Mouse (Mus musculus): Measurements from ENCODE around the gene Atp10a. TPM values are rescaled to one million over a fixed set of nuclear protein-coding genes. Genes with fewer than 3 reads are reported as not detected.
"Not testable (repeated sequence)": the region's sequence is repeated elsewhere in the genome, so short reads cannot be mapped to it uniquely, and the experiment has no call there.

Gene Atp10a
- polyA plus RNA-seq, 1 experiment from 2014 or later, result 2.7 TPM

DNA sequence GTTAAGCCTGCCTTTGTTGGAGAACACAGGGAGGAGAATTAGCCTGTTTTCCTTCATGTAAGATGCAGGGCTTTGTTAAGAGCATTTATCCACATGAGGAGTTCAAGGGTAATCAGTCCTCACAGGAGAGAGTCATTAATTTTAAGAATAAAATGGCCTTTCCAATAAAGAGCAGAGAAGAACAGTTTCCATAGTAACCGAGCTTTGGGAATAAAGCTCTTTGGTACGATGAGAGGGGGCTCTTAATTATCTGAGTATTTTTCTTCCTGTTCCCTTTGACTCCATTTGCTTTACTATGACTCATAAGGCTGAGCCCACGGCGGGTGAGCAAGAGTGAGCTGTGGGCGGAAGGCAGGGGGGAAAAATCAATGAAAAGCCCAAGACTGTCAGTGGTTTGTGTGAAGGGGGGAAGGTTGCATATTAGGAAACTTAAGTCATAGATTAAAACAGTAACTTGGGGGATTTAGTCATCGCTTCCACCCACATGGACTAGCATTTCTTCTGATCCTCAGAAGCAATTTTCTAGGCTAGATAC, 166.2 kb downstream of the Atp10a start:
- no peak overlapping the region for H3K4me2 ChIP-seq (ENCODE audit: low read depth, low read length, severe bottlenecking)
- no peaks in the 10 kb centered on the region for H3K27me3 ChIP-seq (ENCODE audit: control insufficient read depth, insufficient read depth, low read length)
- peak; percentile 88 for ATAC-seq (replicated peaks; ENCODE audit: low FRiP score)
- no peak overlapping the region for H3K4me3 ChIP-seq (ENCODE audit: low read depth, low read length)
- 24% methylated on average over 6 of the region's 6 CpGs for WGBS
- H3K36me3 ChIP-seq (ENCODE audit: control insufficient read depth, insufficient read depth, low read length), result no peaks in the 10 kb centered on the region
- H3K27ac ChIP-seq (ENCODE audit: low read depth, low read length), result no peak overlapping the region
- H3K9me3 ChIP-seq (ENCODE audit: control insufficient read depth, low read length), result no peaks in the 10 kb centered on the region
- no peak overlapping the region for H3K9ac ChIP-seq (ENCODE audit: low read length)
- no peaks in the 10 kb centered on the region for H3K4me1 ChIP-seq (replicated peaks; ENCODE audit: control insufficient read depth, insufficient read depth, low read length)
- peak; percentile 55 for DNase-seq (ENCODE audit: low spot score)

DNA sequence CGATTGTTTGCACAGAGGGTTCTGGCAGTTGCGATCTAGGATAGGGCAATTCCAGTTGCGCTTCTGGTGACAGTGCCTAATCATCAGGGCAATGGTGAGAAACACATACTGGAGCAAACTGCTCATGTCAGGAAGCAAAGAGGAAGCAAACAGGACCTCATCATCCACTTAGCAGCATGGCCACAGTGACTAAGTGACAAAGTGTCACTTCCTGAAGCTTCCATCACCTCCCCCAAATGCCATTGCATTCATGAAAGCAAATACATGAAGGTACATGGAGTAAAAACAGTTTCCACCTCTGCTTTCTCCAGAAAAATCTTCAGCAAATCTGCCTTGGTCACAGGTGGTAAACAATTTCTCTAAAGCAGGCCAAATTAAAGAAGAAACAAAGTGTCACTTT, 168.7 kb downstream of the Atp10a start:
- Histone ChIP-seq H3K4me3 (ENCODE audit: low read depth, low read length) (no peak overlapping the region), H3K4me1 (replicated peaks; ENCODE audit: control insufficient read depth, insufficient read depth, low read length) (no peaks in the 10 kb centered on the region), H3K27ac (ENCODE audit: low read depth, low read length) (no peak overlapping the region), H3K27me3 (ENCODE audit: control insufficient read depth, insufficient read depth, low read length) (no peaks in the 10 kb centered on the region), H3K36me3 (ENCODE audit: control insufficient read depth, insufficient read depth, low read length) (peaks cover 2% of the 10 kb centered on the region; the same call in 1 of the 2 replicates), H3K4me2 (ENCODE audit: low read depth, low read length, severe bottlenecking) (no peak overlapping the region), H3K9me3 (ENCODE audit: control insufficient read depth, low read length) (no peaks in the 10 kb centered on the region), H3K9ac (ENCODE audit: low read length) (no peak overlapping the region)
- ATAC-seq (replicated peaks; ENCODE audit: low FRiP score) (no peak), DNase-seq (ENCODE audit: low spot score) (no peak)
- WGBS, result 91% methylated on average over 3 of the region's 3 CpGs

DNA sequence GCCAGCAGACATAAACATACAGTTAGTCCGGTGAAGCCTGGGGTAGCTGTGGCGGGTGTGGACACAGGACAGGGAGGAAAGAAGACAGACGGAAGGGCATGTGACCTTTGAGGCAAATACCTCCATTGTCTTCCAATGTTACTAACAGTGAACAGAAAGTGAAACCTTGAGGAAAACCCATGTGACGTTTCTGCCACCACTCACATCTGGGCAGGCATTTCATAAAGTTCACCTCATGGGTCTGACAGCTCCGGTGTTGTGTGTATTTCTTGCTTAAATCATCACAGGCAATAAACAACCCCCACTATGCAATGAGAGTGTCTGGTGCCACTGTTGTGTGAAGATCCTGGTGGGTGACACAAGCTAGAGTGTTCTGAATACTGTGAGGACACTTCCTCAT, 173.1 kb downstream of the Atp10a start:
- WGBS, result 85% methylated on average over 5 of the region's 5 CpGs
- H3K4me1 ChIP-seq (replicated peaks; ENCODE audit: control insufficient read depth, insufficient read depth, low read length), result no peaks in the 10 kb centered on the region
- ATAC-seq (replicated peaks; ENCODE audit: low FRiP score), result no peak
- no peaks in the 10 kb centered on the region for H3K9me3 ChIP-seq (ENCODE audit: control insufficient read depth, low read length)
- no peak overlapping the region for H3K4me2 ChIP-seq (ENCODE audit: low read depth, low read length, severe bottlenecking)
- no peak for DNase-seq (ENCODE audit: low spot score)
- no peak overlapping the region for H3K27ac ChIP-seq (ENCODE audit: low read depth, low read length)
- no peak overlapping the region for H3K4me3 ChIP-seq (ENCODE audit: low read depth, low read length)
- no peaks in the 10 kb centered on the region for H3K27me3 ChIP-seq (ENCODE audit: control insufficient read depth, insufficient read depth, low read length)
- H3K9ac ChIP-seq (ENCODE audit: low read length), result no peak overlapping the region
- H3K36me3 ChIP-seq (ENCODE audit: control insufficient read depth, insufficient read depth, low read length), result peaks cover 2% of the 10 kb centered on the region; the same call in 1 of the 2 replicates

DNA sequence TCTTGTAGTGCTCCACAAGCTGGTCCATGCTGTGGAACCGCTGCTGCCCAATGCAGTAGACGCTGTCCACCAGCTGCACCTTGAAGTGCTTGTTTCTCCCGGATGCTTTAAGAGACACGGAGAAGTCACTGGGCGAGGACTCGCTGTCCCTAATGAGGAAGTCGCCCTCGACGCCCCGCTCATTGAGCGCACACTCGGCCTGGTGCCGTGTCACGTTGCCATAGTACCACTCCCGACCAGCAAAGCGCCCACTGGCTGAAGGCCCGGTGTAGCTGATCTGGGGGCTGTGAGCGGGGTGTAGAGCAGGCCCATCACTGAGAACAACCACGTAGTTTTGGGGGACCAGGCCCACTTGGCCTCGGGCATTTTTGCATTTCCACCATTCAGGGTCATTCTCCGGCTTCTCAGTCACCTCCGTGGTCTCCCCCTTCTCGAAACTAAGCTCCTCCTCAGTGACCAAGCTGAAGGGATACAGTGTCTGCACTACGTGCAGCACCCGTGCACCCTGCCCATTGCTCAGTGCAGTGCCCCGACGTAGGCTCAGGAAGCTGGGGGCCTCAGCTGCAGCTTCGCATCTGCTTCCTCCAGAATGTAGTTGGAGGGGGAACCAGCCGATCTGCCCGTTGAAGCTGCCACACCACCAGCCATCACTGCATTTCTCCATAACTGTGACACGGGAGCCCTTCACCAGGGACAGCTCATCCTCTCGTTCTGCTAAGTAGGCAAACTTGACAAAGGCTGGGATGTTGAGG, 181.1 kb downstream of the Atp10a start:
- H3K27me3 ChIP-seq (ENCODE audit: control insufficient read depth, insufficient read depth, low read length); DNase-seq (ENCODE audit: low spot score); H3K4me1 ChIP-seq (replicated peaks; ENCODE audit: control insufficient read depth, insufficient read depth, low read length); ATAC-seq (replicated peaks; ENCODE audit: low FRiP score); H3K9me3 ChIP-seq (ENCODE audit: control insufficient read depth, low read length); H3K27ac ChIP-seq (ENCODE audit: low read depth, low read length); H3K9ac ChIP-seq (ENCODE audit: low read length); H3K4me2 ChIP-seq (ENCODE audit: low read depth, low read length, severe bottlenecking); H3K36me3 ChIP-seq (ENCODE audit: control insufficient read depth, insufficient read depth, low read length); H3K4me3 ChIP-seq (ENCODE audit: low read depth, low read length): not testable (repeated sequence)
- 91% methylated on average over 32 of the region's 32 CpGs for WGBS

DNA sequence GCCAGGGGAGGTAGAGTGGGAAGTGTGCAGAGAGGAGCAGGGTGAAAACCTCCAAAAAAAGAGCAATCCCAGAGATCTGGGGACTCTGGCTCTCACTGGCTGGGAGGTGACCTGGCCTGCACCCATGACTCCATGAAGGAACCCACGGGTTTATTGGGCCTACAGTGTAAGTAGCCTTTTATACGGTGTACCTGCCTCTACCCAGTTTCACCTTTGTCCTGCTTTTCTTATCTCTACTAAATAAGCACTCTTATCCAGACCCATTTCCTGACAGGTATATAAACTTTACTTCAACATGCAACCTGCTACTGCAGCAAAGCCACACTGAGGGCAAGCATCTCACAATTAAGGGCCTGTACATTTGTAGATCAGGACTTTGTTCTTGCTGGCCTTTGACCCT, 184.4 kb downstream of the Atp10a start:
- no peak for ATAC-seq (replicated peaks; ENCODE audit: low FRiP score)
- Histone ChIP-seq H3K4me1 (replicated peaks; ENCODE audit: control insufficient read depth, insufficient read depth, low read length) (no peaks in the 10 kb centered on the region), H3K4me2 (ENCODE audit: low read depth, low read length, severe bottlenecking) (no peak overlapping the region), H3K9ac (ENCODE audit: low read length) (no peak overlapping the region), H3K36me3 (ENCODE audit: control insufficient read depth, insufficient read depth, low read length) (no peaks in the 10 kb centered on the region), H3K4me3 (ENCODE audit: low read depth, low read length) (no peak overlapping the region), H3K27ac (ENCODE audit: low read depth, low read length) (no peak overlapping the region), H3K27me3 (ENCODE audit: control insufficient read depth, insufficient read depth, low read length) (no peaks in the 10 kb centered on the region), H3K9me3 (ENCODE audit: control insufficient read depth, low read length) (no peaks in the 10 kb centered on the region)
- DNase-seq (ENCODE audit: low spot score), result no peak
- WGBS, result 94% methylated on average over 2 of the region's 2 CpGs

DNA sequence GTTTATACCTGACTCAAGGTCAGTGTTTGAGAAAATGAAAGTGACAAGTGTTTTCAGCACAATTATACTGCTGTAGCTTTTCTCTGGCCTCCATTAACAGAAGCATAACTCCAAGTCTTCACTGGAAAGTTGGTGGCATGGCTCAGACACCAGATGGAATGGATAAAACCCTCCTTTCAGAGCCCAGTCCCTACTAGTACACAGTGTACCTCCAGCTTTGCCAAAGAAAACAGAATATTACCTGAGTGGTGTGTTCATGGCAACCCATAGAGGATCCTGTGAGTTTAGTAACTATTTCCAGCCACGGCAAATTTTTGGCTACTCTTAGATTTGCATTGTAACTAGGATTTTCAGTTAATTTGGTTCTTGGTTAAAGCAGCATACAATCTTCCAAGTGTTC, 185.1 kb downstream of the Atp10a start:
- ATAC-seq (replicated peaks; ENCODE audit: low FRiP score) (no peak), DNase-seq (ENCODE audit: low spot score) (no peak)
- Histone ChIP-seq H3K27ac (ENCODE audit: low read depth, low read length) (no peak overlapping the region), H3K36me3 (ENCODE audit: control insufficient read depth, insufficient read depth, low read length) (no peaks in the 10 kb centered on the region), H3K27me3 (ENCODE audit: control insufficient read depth, insufficient read depth, low read length) (no peaks in the 10 kb centered on the region), H3K4me1 (replicated peaks; ENCODE audit: control insufficient read depth, insufficient read depth, low read length) (no peaks in the 10 kb centered on the region), H3K9ac (ENCODE audit: low read length) (no peak overlapping the region), H3K9me3 (ENCODE audit: control insufficient read depth, low read length) (no peaks in the 10 kb centered on the region), H3K4me3 (ENCODE audit: low read depth, low read length) (no peak overlapping the region), H3K4me2 (ENCODE audit: low read depth, low read length, severe bottlenecking) (no peak overlapping the region)
- 85% methylated on average over 1 of the region's 1 CpGs for WGBS

DNA sequence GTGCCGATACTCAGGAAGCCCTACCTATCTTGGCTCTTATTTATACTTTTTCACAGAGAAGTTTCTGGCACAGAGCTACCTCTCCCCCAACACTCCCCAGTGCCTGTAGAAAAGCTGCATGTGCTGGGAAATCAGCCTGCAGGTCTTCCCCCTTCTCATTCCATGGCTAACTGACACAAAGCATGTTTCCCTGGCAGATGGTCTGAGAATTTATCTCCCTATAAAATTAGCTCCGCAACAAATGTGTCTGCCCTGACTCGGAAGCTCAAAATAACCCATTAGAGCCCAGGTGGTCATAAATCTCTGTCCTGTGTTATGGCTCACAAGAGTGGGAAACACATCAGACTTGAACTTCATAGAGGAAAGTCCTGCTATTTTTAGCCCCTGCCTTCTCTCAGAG, 186.9 kb downstream of the Atp10a start:
- no peaks in the 10 kb centered on the region for H3K9me3 ChIP-seq (ENCODE audit: control insufficient read depth, low read length)
- no peak overlapping the region for H3K9ac ChIP-seq (ENCODE audit: low read length)
- DNase-seq (ENCODE audit: low spot score) (no peak), ATAC-seq (replicated peaks; ENCODE audit: low FRiP score) (no peak)
- H3K4me1 ChIP-seq (replicated peaks; ENCODE audit: control insufficient read depth, insufficient read depth, low read length), result no peaks in the 10 kb centered on the region
- no peak overlapping the region for H3K27ac ChIP-seq (ENCODE audit: low read depth, low read length)
- no peak overlapping the region for H3K4me2 ChIP-seq (ENCODE audit: low read depth, low read length, severe bottlenecking)
- H3K36me3 ChIP-seq (ENCODE audit: control insufficient read depth, insufficient read depth, low read length), result no peaks in the 10 kb centered on the region
- WGBS, result 73% methylated on average over 3 of the region's 3 CpGs
- no peak overlapping the region for H3K4me3 ChIP-seq (ENCODE audit: low read depth, low read length)
- no peaks in the 10 kb centered on the region for H3K27me3 ChIP-seq (ENCODE audit: control insufficient read depth, insufficient read depth, low read length)

DNA sequence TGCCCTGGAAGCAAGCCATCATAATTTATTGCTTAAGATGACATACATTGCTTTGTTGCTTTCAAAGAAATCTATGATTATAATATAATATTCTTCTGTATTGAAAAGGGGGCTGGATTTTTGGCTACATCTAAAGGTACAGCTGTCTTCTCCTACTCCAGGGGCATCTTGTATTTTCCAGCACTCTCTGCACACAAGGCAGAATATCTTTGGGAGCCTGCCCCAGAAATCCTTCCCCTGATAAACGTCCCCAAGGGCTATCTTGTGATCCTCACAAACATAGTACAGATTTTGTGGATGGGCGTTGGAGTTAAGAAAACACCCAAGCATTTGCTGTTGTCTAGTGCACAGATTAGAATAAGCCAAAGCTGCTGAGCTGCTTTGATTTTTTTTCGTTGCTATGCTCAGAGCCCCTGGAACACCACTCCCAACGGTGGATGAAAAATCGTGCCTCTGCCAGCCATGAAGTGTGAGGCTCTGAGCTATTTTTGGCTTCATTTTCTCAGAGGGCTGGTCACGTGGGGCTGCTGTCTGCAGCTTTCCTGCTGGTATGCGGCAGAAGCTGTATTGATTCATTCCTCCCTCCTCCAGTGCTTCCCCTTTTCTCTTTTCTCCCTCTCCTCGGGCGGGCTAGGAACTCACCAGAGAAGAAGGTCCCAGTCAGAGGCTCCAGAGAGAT, 187.9 kb downstream of the Atp10a start:
- H3K27ac ChIP-seq (ENCODE audit: low read depth, low read length), result peak overlapping the region; percentile 2; the same call in 1 of the 2 replicates
- peak overlapping the region; percentile 19; the same call in 1 of the 2 replicates for H3K4me2 ChIP-seq (ENCODE audit: low read depth, low read length, severe bottlenecking)
- ATAC-seq (replicated peaks; ENCODE audit: low FRiP score) (peak; percentile 96), DNase-seq (ENCODE audit: low spot score) (peak; percentile 75)
- 3% methylated on average over 9 of the region's 9 CpGs for WGBS
- no peaks in the 10 kb centered on the region for H3K27me3 ChIP-seq (ENCODE audit: control insufficient read depth, insufficient read depth, low read length)
- no peak overlapping the region for H3K4me3 ChIP-seq (ENCODE audit: low read depth, low read length)
- H3K9me3 ChIP-seq (ENCODE audit: control insufficient read depth, low read length), result no peaks in the 10 kb centered on the region
- no peaks in the 10 kb centered on the region for H3K36me3 ChIP-seq (ENCODE audit: control insufficient read depth, insufficient read depth, low read length)
- no peaks in the 10 kb centered on the region for H3K4me1 ChIP-seq (replicated peaks; ENCODE audit: control insufficient read depth, insufficient read depth, low read length)
- H3K9ac ChIP-seq (ENCODE audit: low read length), result no peak overlapping the region

Measured in forebrain, embryonic 11.5 days (tissue).